Mouse (Mus musculus) stomach, postnatal 0 days (tissue): Measurements from ENCODE around the gene Col19a1. TPM values are rescaled to one million over a fixed set of nuclear protein-coding genes. Genes with fewer than 3 reads are reported as not detected.

Source experiments
- ATAC-seq: fragments of 200-750 bp; cut with Nextera tagmentation; 2 replicates; pipeline ENCODE4 v1.8.0; 2017; ENCODE audit not compliant: low FRiP score, low TSS enrichment
- DNase-seq: peaks from one replicate; pipeline ENCODE4 v3.0.0-alpha.2; 2016; ENCODE audit warnings: low spot score
- H3K27ac ChIP-seq: fragments of 300-500 bp; sonication (generic); replicated peaks from 2 replicates; pipeline ENCODE4 v1.5.1; 2014; ENCODE audit warnings: mild to moderate bottlenecking, control low read depth
- H3K27me3 ChIP-seq: fragments of 300-500 bp; sonication (generic); 2 replicates; pipeline ENCODE4 v1.6.1; 2014; ENCODE audit warnings: low read length; ENCODE audit not compliant: control insufficient read depth, insufficient read depth
- H3K36me3 ChIP-seq: fragments of 300-500 bp; sonication (generic); 2 replicates; pipeline ENCODE4 v1.6.1; 2014; ENCODE audit warnings: low read length, mixed read lengths; ENCODE audit not compliant: control insufficient read depth, insufficient read depth
- H3K4me1 ChIP-seq: fragments of 300-500 bp; sonication (generic); replicated peaks from 2 replicates; pipeline ENCODE4 v1.6.1; 2014; ENCODE audit warnings: antibody characterized with exemption; ENCODE audit not compliant: control insufficient read depth, insufficient read depth
- H3K4me2 ChIP-seq: fragments of 300-500 bp; sonication (generic); replicated peaks from 2 replicates; pipeline ENCODE4 v1.6.1; 2014; ENCODE audit warnings: low read depth, mild to moderate bottlenecking, control low read depth, moderate library complexity
- H3K4me3 ChIP-seq: fragments of 300-500 bp; sonication (generic); 2 replicates; pipeline ENCODE4 v1.5.1; 2014; ENCODE audit warnings: low read depth, low read length, control low read depth
- H3K9ac ChIP-seq: fragments of 300-500 bp; sonication (generic); 2 replicates; pipeline ENCODE4 v1.6.1; 2014; ENCODE audit warnings: mild to moderate bottlenecking, low read length, control low read depth, mixed read lengths
- H3K9me3 ChIP-seq: fragments of 300-500 bp; sonication (generic); 2 replicates; pipeline ENCODE4 v1.6.1; 2016; ENCODE audit warnings: low read length; ENCODE audit not compliant: control insufficient read depth
- CTCF ChIP-seq: IDR thresholded peaks from 2 replicates; pipeline ENCODE4 v1.5.1; 2016; ENCODE audit warnings: antibody characterized with exemption, low read depth, mild to moderate bottlenecking, moderate library complexity
- EP300 ChIP-seq: optimal IDR thresholded peaks from 2 replicates; pipeline ENCODE3; 2016; ENCODE audit warnings: antibody characterized with exemption
- WGBS: fragments of 180-500 bp; shearing (Covaris S2); extraction: QIAGEN DNeasy Blood & Tissue Kit; methylation state at CpG from one replicate; pipeline ENCODE4 v1.1.7; 2014; 5-methylcytosine and 5-hydroxymethylcytosine counted together
- polyA plus RNA-seq: library from polyadenylated mRNA; unstranded; fragments of >200 nt; fragmentation: Nextera tagmentation; extraction: Ambion mirVana; gene quantifications from 2 replicates; pipeline ENCODE4 v1.2.1, GENCODE M21; 2015

Col19a1 gene
- polyA plus RNA-seq, 1 experiment from 2014 or later, result 3.6 TPM

- WGBS, result 83% methylated on average over 8 of the region's 8 CpGs
- no peaks in the 10 kb centered on the region for H3K36me3 ChIP-seq
- no peak overlapping the region for H3K4me2 ChIP-seq
- no peak overlapping the region for H3K27ac ChIP-seq
- no peaks in the 10 kb centered on the region for H3K4me1 ChIP-seq
- no peaks in the 10 kb centered on the region for H3K9me3 ChIP-seq
- DNase-seq (no peak), ATAC-seq (no peak)
- TF ChIP-seq EP300 (no peak), CTCF (no peak)
- H3K9ac ChIP-seq, result no peak overlapping the region
- H3K27me3 ChIP-seq, result no peaks in the 10 kb centered on the region
- H3K4me3 ChIP-seq, result no peak overlapping the region
Observed at GRCm38 (mm10) chr1:24240039-24240691, 347.1 kb downstream of the Col19a1 start.

DNA sequence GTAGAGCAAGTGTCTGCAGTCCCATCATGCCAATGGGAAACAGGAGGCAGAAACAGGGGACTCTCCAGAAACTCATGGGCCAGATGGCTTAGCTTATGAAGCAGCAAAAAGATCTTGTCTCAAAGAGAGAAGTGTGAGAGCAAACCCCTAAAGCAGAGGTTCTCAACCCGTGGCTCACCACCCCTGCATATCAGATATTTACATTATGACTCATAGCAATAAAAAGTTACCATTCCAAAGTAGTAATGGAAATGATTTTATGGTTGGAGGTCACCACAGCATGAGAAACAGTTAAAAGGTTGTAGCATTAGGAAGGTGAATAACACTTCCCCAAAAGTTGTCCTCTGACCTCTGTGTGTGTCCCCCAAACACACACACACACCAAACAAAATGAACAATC is 350.9 kb downstream of the Col19a1 start:
- no peak for ATAC-seq
- TF ChIP-seq EP300 (no peak), CTCF (no peak)
- WGBS, result 33% methylated on average over 1 of the region's 1 CpGs
- Histone ChIP-seq H3K9ac (no peak overlapping the region), H3K9me3 (no peaks in the 10 kb centered on the region), H3K4me2 (no peak overlapping the region), H3K27ac (no peak overlapping the region), H3K36me3 (no peaks in the 10 kb centered on the region), H3K27me3 (no peaks in the 10 kb centered on the region), H3K4me1 (no peaks in the 10 kb centered on the region), H3K4me3 (no peak overlapping the region)
- no peak for DNase-seq

- no peaks in the 10 kb centered on the region for H3K27me3 ChIP-seq
- 75% methylated on average over 3 of the region's 3 CpGs for WGBS
- no peaks in the 10 kb centered on the region for H3K4me1 ChIP-seq
Observed at GRCm38 (mm10) chr1:24231504-24232270, 355.6 kb downstream of the Col19a1 start.

GRCm38 (mm10) chr1:24230428-24230827 is 356.8 kb downstream of the Col19a1 start:
- no peak for DNase-seq
- Histone ChIP-seq H3K27me3 (no peaks in the 10 kb centered on the region), H3K36me3 (no peaks in the 10 kb centered on the region), H3K4me2 (no peak overlapping the region), H3K4me1 (no peaks in the 10 kb centered on the region), H3K9ac (no peak overlapping the region), H3K27ac (no peak overlapping the region), H3K4me3 (no peak overlapping the region), H3K9me3 (no peaks in the 10 kb centered on the region)
- TF ChIP-seq EP300 (no peak), CTCF (peak; percentile 38)
- whole genome bisulfite sequencing, result 21% methylated on average over 8 of the region's 8 CpGs
- no peak for ATAC-seq

More at GRCm38 (mm10) chr1:24231504-24232270, 355.6 kb downstream of the Col19a1 start:
- no peak overlapping the region for H3K27ac ChIP-seq
- H3K9me3 ChIP-seq, result no peaks in the 10 kb centered on the region
- H3K4me2 ChIP-seq, result no peak overlapping the region
- H3K36me3 ChIP-seq, result no peaks in the 10 kb centered on the region
- no peak overlapping the region for H3K4me3 ChIP-seq
- DNase-seq (no peak), ATAC-seq (no peak)
- TF ChIP-seq EP300 (no peak), CTCF (no peak)
- H3K9ac ChIP-seq, result no peak overlapping the region

DNA sequence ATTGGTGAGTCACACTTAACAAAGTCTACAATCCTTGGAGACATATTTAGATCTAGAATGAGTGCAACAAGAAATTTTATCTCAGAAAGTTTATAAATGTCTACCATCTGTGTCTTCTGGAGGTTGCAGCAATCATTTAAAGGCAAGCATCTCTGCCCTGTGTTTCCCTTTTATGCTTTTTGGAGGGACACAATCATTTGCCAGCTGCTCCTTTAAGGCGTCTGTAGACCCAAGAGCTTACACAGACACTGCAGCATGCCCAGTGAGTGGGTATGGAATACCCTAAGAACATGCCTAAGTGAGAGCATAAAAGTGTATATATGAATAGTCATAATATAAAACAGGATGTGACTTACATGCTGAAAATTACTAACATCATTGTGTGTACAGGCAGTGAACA is 357.7 kb downstream of the Col19a1 start:
- Histone ChIP-seq H3K36me3 (no peaks in the 10 kb centered on the region), H3K9me3 (no peaks in the 10 kb centered on the region), H3K4me1 (no peaks in the 10 kb centered on the region), H3K4me3 (no peak overlapping the region), H3K27me3 (no peaks in the 10 kb centered on the region), H3K4me2 (no peak overlapping the region), H3K27ac (no peak overlapping the region), H3K9ac (no peak overlapping the region)
- whole genome bisulfite sequencing, result 81% methylated on average over 1 of the region's 1 CpGs
- no peak for TF ChIP-seq EP300
- no peak for TF ChIP-seq CTCF
- DNase-seq (no peak), ATAC-seq (no peak)

GRCm38 (mm10) chr1:24226941-24227711 is 360.1 kb downstream of the Col19a1 start:
- H3K9ac ChIP-seq, result no peak overlapping the region
- no peaks in the 10 kb centered on the region for H3K27me3 ChIP-seq
- 70% methylated on average over 6 of the region's 6 CpGs for WGBS
- H3K36me3 ChIP-seq, result no peaks in the 10 kb centered on the region
- TF ChIP-seq EP300 (no peak), CTCF (no peak)
- DNase-seq, result no peak
- no peak overlapping the region for H3K4me2 ChIP-seq
- no peaks in the 10 kb centered on the region for H3K9me3 ChIP-seq
- ATAC-seq, result no peak
- no peak overlapping the region for H3K27ac ChIP-seq
- H3K4me3 ChIP-seq, result no peak overlapping the region
- no peaks in the 10 kb centered on the region for H3K4me1 ChIP-seq
